Mouse (Mus musculus): ENCODE data around the gene Setd7. TPM values are rescaled to one million over a fixed set of nuclear protein-coding genes. Genes with fewer than 3 reads are reported as not detected.

The Setd7 gene
- 62.8 TPM in 2 replicates for polyA plus RNA-seq (2012; rRNA removed)

DNA sequence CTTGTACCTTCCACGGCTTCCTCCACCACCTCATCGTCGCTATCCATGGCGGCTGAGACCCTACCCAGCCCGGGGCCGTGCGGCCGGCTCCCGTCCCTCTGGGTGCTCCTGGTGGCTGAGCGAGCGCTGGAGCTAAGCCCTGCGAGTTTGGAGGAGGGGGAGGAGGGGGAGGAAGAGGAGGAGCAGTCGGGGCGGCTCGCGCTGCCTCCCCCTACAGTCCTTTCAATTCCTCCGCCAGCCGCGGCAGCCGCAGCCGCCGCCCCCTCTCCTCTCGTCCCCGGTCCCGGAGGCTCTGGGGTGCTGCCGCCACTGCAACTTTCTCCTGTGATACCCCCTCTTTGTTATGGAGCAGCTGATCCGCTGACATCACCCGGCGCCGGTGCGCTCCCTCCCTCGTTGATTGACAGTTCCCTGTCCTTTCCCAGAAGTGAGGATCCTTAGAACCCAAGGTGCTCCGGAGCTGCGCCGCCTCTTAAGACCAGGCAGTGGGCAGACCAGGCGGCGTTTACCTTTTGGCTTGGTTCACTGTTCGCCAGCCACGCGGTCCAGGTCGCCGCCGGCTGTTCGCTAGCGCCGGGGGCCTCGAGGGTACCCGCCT, at the start of gene Setd7:
Gene Setd7 (minus strand): TSS at position 369 of the 598 bp plus-strand sequence.
- TF ChIP-seq CTCF (IDR thresholded peaks at IDR 0.05; ENCODE audit: borderline replicate concordance, control insufficient read depth, extremely low read depth, insufficient read depth, low read length, poor library complexity): no peak
- TF ChIP-seq POLR2A (IDR thresholded peaks at IDR 0.05; ENCODE audit: control insufficient read depth, extremely low read depth, insufficient read depth, low read length, poor library complexity): peak; percentile 81
- Histone ChIP-seq H3K27me3 (ENCODE audit: control insufficient read depth, insufficient read depth, low read length) (no peaks in the 10 kb centered on the region), H3K27ac (ENCODE audit: control insufficient read depth, insufficient read depth, low read length) (peak within 1 kb of the TSS; percentile 87), H3K4me3 (ENCODE audit: control insufficient read depth, insufficient read depth, low read length) (peak within 1 kb of the TSS; percentile 98), H3K4me1 (replicated peaks; ENCODE audit: control insufficient read depth, insufficient read depth, low read length) (peaks cover 33% of the 10 kb centered on the region), H3K36me3 (ENCODE audit: control insufficient read depth, insufficient read depth, low read length) (no peaks in the 10 kb centered on the region)
- under 1% methylated on average over 47 of the region's 48 CpGs for WGBS
- peak; percentile 89 for DNase-seq

DNA sequence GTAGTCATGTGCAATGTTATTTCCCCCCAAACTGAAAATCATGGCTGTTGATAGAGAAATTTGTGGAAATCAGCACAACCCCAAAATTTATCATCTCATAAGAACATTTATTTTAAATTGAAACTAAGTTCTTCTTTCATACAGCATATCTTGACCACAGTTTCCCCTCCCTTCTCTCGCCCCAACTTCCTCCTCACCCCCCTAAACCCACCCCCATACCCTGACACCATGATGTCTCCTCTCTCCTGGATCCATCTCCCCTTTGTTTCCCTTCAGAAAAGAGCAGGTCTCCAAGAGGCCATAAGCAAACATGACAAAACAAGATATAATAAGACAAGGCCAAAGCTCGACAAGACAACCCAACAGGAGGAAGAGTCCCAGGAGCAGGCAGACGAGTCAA, 43.8 kb upstream of the Setd7 start:
- TF ChIP-seq CTCF (IDR thresholded peaks at IDR 0.05; ENCODE audit: borderline replicate concordance, control insufficient read depth, extremely low read depth, insufficient read depth, low read length, poor library complexity): no peak
- no peak for TF ChIP-seq POLR2A (IDR thresholded peaks at IDR 0.05; ENCODE audit: control insufficient read depth, extremely low read depth, insufficient read depth, low read length, poor library complexity)
- Histone ChIP-seq H3K4me3 (ENCODE audit: control insufficient read depth, insufficient read depth, low read length) (no peak overlapping the region), H3K27me3 (ENCODE audit: control insufficient read depth, insufficient read depth, low read length) (no peaks in the 10 kb centered on the region), H3K36me3 (ENCODE audit: control insufficient read depth, insufficient read depth, low read length) (no peaks in the 10 kb centered on the region), H3K27ac (ENCODE audit: control insufficient read depth, insufficient read depth, low read length) (no peak overlapping the region), H3K4me1 (replicated peaks; ENCODE audit: control insufficient read depth, insufficient read depth, low read length) (peaks cover 10% of the 10 kb centered on the region)
- 47% methylated on average over 3 of the region's 3 CpGs for WGBS
- no peak for DNase-seq

GRCm38 (mm10) chr3:51603705-51604291, 43.1 kb upstream of the Setd7 start:
- TF ChIP-seq POLR2A (IDR thresholded peaks at IDR 0.05; ENCODE audit: control insufficient read depth, extremely low read depth, insufficient read depth, low read length, poor library complexity) (no peak), CTCF (IDR thresholded peaks at IDR 0.05; ENCODE audit: borderline replicate concordance, control insufficient read depth, extremely low read depth, insufficient read depth, low read length, poor library complexity) (no peak)
- H3K36me3 ChIP-seq (ENCODE audit: control insufficient read depth, insufficient read depth, low read length): no peaks in the 10 kb centered on the region
- no peak overlapping the region for H3K4me3 ChIP-seq (ENCODE audit: control insufficient read depth, insufficient read depth, low read length)
- WGBS: 16% methylated on average over 15 of the region's 15 CpGs
- no peaks in the 10 kb centered on the region for H3K27me3 ChIP-seq (ENCODE audit: control insufficient read depth, insufficient read depth, low read length)
- H3K27ac ChIP-seq (ENCODE audit: control insufficient read depth, insufficient read depth, low read length): no peak overlapping the region
- peaks cover 10% of the 10 kb centered on the region for H3K4me1 ChIP-seq (replicated peaks; ENCODE audit: control insufficient read depth, insufficient read depth, low read length)
- peak; percentile 18 for DNase-seq

- WGBS: 98% methylated on average over 2 of the region's 2 CpGs
- no peaks in the 10 kb centered on the region for H3K27me3 ChIP-seq (ENCODE audit: control insufficient read depth, insufficient read depth, low read length)
- H3K27ac ChIP-seq (ENCODE audit: control insufficient read depth, insufficient read depth, low read length): no peak overlapping the region
- no peak for TF ChIP-seq POLR2A (IDR thresholded peaks at IDR 0.05; ENCODE audit: control insufficient read depth, extremely low read depth, insufficient read depth, low read length, poor library complexity)
- TF ChIP-seq CTCF (IDR thresholded peaks at IDR 0.05; ENCODE audit: borderline replicate concordance, control insufficient read depth, extremely low read depth, insufficient read depth, low read length, poor library complexity): no peak
- peaks cover 10% of the 10 kb centered on the region for H3K4me1 ChIP-seq (replicated peaks; ENCODE audit: control insufficient read depth, insufficient read depth, low read length)
- no peak for DNase-seq
- H3K36me3 ChIP-seq (ENCODE audit: control insufficient read depth, insufficient read depth, low read length): no peaks in the 10 kb centered on the region
- no peak overlapping the region for H3K4me3 ChIP-seq (ENCODE audit: control insufficient read depth, insufficient read depth, low read length)
These were observed 40.8 kb upstream of the Setd7 start for GRCm38 (mm10) chr3:51601461-51601860.

DNA sequence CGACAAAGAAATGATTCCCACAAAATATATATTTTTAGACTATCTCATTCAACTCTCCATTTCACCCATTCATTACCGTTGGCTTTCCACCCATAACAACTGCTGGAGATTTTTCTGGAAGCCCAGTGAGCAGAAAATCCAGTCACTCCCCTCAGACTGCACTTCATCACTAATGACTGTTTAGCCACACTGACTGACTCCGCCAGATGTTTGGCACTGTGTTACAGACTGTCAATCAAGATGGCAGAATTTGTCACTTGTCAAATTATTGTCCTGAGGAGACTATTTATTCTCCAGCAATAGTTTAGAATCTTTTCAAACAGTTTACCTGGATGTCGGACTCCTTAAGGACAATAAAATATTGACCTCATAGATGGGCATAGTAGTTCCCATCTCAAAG, 40.0 kb upstream of the Setd7 start:
- Histone ChIP-seq H3K4me1 (replicated peaks; ENCODE audit: control insufficient read depth, insufficient read depth, low read length) (peaks cover 10% of the 10 kb centered on the region), H3K27me3 (ENCODE audit: control insufficient read depth, insufficient read depth, low read length) (no peaks in the 10 kb centered on the region), H3K27ac (ENCODE audit: control insufficient read depth, insufficient read depth, low read length) (no peak overlapping the region), H3K36me3 (ENCODE audit: control insufficient read depth, insufficient read depth, low read length) (no peaks in the 10 kb centered on the region), H3K4me3 (ENCODE audit: control insufficient read depth, insufficient read depth, low read length) (no peak overlapping the region)
- WGBS: 93% methylated on average over 4 of the region's 4 CpGs
- TF ChIP-seq CTCF (IDR thresholded peaks at IDR 0.05; ENCODE audit: borderline replicate concordance, control insufficient read depth, extremely low read depth, insufficient read depth, low read length, poor library complexity) (no peak), POLR2A (IDR thresholded peaks at IDR 0.05; ENCODE audit: control insufficient read depth, extremely low read depth, insufficient read depth, low read length, poor library complexity) (no peak)
- no peak for DNase-seq

DNA sequence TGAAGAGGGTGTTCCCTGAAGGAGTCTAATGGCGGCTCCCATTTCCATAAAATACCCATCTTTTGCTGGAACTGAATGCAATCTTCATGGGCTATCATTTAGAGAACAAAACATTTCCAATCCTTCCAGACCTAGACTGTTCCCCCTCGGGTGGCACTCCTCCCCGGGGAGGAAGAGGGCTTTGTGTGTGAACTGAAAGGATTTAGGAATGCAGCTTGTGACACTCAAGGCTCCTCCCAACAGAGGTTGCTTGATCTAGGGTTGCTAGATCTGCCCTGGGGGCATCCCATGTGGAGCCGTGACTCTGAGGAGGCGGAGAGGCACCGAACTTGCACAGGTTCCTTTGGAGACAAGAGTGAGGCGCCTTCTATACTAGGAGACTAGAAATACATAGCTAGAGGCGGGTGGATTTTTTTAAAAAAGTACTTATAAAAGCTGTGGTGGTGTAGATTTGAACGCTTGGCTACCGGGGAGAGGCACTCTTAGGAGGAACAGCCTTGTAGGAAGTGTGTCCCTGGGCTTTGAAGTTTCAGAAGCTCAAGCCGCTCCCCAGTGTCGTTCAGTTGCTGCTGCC, 38.5 kb upstream of the Setd7 start:
- no peak overlapping the region for H3K27ac ChIP-seq (ENCODE audit: control insufficient read depth, insufficient read depth, low read length)
- TF ChIP-seq POLR2A (IDR thresholded peaks at IDR 0.05; ENCODE audit: control insufficient read depth, extremely low read depth, insufficient read depth, low read length, poor library complexity) (no peak), CTCF (IDR thresholded peaks at IDR 0.05; ENCODE audit: borderline replicate concordance, control insufficient read depth, extremely low read depth, insufficient read depth, low read length, poor library complexity) (no peak)
- H3K4me3 ChIP-seq (ENCODE audit: control insufficient read depth, insufficient read depth, low read length): no peak overlapping the region
- H3K4me1 ChIP-seq (replicated peaks; ENCODE audit: control insufficient read depth, insufficient read depth, low read length): peaks cover 4% of the 10 kb centered on the region
- 93% methylated on average over 12 of the region's 12 CpGs for WGBS
- no peaks in the 10 kb centered on the region for H3K27me3 ChIP-seq (ENCODE audit: control insufficient read depth, insufficient read depth, low read length)
- DNase-seq: no peak
- H3K36me3 ChIP-seq (ENCODE audit: control insufficient read depth, insufficient read depth, low read length): no peaks in the 10 kb centered on the region

Measured in thymus, adult 2 months (tissue).